Mouse (Mus musculus) MEL (cell line): ENCODE measurements at regions not wholly inside any gene's neighbourhood (a gene's known extent, or its start where the extent isn't known, plus 50 kb on each side); places are given as distances from the start of the nearest gene placed in this dataset.

Experiments
- DNase-seq: peaks from one replicate; pipeline ENCODE4 v3.0.0; 2011; ENCODE audit warnings: low read depth, low spot score
- H3K27ac ChIP-seq: 2 replicates; pipeline ENCODE4 v1.5.1; 2012; ENCODE audit warnings: low read depth, mild to moderate bottlenecking, control low read depth, low read length, moderate library complexity; ENCODE audit not compliant: control insufficient read depth
- H3K27me3 ChIP-seq, 2 experiments: fragments of 150-350 bp in 1 of 2; sonication (generic) in 1 of 2; 2 replicates each; pipeline ENCODE4 v1.6.1; 2012; ENCODE audit warnings: low read length in 2 of 2, mild to moderate bottlenecking in 2 of 2, improper control_type of control experiment in 1 of 2, moderate library complexity in 1 of 2; ENCODE audit not compliant: insufficient read depth in 2 of 2, control insufficient read depth in 1 of 2
- H3K36me3 ChIP-seq, 2 experiments: 2 replicates each; pipeline ENCODE4 v1.6.1; 2012 to 2014; ENCODE audit warnings: low read length in 2 of 2, improper control_type of control experiment in 1 of 2, inconsistent platforms in 1 of 2, mild to moderate bottlenecking in 1 of 2; ENCODE audit not compliant: insufficient read depth in 2 of 2, control insufficient read depth in 1 of 2
- H3K4me1 ChIP-seq, 2 experiments: fragments of 150-350 bp in 1 of 2; sonication (generic) in 1 of 2; 2 replicates each; pipeline ENCODE4 v1.6.1; 2012; ENCODE audit warnings: low read length in 2 of 2, improper control_type of control experiment in 1 of 2, mild to moderate bottlenecking in 1 of 2; ENCODE audit not compliant: insufficient read depth in 2 of 2, control insufficient read depth in 1 of 2
- H3K4me3 ChIP-seq, 2 experiments: fragments of 150-350 bp in 1 of 2; sonication (generic) in 1 of 2; 2 replicates each; pipeline ENCODE4 v1.5.1; 2012; ENCODE audit warnings: low read depth in 2 of 2, low read length in 2 of 2, mild to moderate bottlenecking in 2 of 2, moderate library complexity in 2 of 2, control low read depth in 1 of 2, improper control_type of control experiment in 1 of 2; ENCODE audit not compliant: control insufficient read depth in 1 of 2, insufficient read depth in 1 of 2
- H3K79me2 ChIP-seq: 2 replicates; pipeline ENCODE4 v1.6.1; 2012; ENCODE audit warnings: mild to moderate bottlenecking, low read length, moderate library complexity; ENCODE audit not compliant: control insufficient read depth, poor library complexity, insufficient read depth
- H3K9ac ChIP-seq: 2 replicates; pipeline ENCODE4 v1.6.1; 2012; ENCODE audit warnings: low read depth, mild to moderate bottlenecking, control low read depth, low read length, moderate library complexity; ENCODE audit not compliant: control insufficient read depth, poor library complexity, severe bottlenecking
- H3K9me3 ChIP-seq: fragments of 150-350 bp; sonication (generic); replicated peaks from 2 replicates; pipeline ENCODE4 v1.6.1; 2012; ENCODE audit warnings: mild to moderate bottlenecking, low read length, improper control_type of control experiment, moderate library complexity; ENCODE audit not compliant: insufficient read depth
- CTCF ChIP-seq, 3 experiments: IDR thresholded peaks in 2 of 3; conservative IDR thresholded peaks in 1 of 3; 2 replicates each; pipeline ENCODE4 v1.5.1; 2011 to 2012; ENCODE audit warnings: low read length in 3 of 3, low read depth in 2 of 3, mild to moderate bottlenecking in 2 of 3, improper control_type of control experiment in 1 of 3, inconsistent platforms in 1 of 3, mixed read lengths in 1 of 3, moderate library complexity in 1 of 3; ENCODE audit not compliant: control insufficient read depth in 1 of 3, insufficient read depth in 1 of 3, poor library complexity in 1 of 3, severe bottlenecking in 1 of 3
- E2F4 ChIP-seq: IDR thresholded peaks from 2 replicates; pipeline ENCODE4 v1.6.1; 2011; ENCODE audit warnings: low read depth, low read length, improper control_type of control experiment, borderline replicate concordance
- ELF1 ChIP-seq: IDR thresholded peaks from 2 replicates; pipeline ENCODE4 v1.6.1; 2014; ENCODE audit warnings: low read depth, mild to moderate bottlenecking, inconsistent platforms, low read length, improper control_type of control experiment, moderate library complexity
- EP300 ChIP-seq, 2 experiments: IDR thresholded peaks; 2 replicates each; pipeline ENCODE4 v1.6.1; 2011; ENCODE audit warnings: improper control_type of control experiment in 2 of 2, low read length in 2 of 2, low read depth in 1 of 2, mild to moderate bottlenecking in 1 of 2
- GABPA ChIP-seq: IDR thresholded peaks from 2 replicates; pipeline ENCODE4 v1.6.1; 2012; ENCODE audit warnings: low read depth, mild to moderate bottlenecking, inconsistent platforms, low read length, improper control_type of control experiment, moderate library complexity
- GATA1 ChIP-seq: IDR thresholded peaks from 2 replicates; pipeline ENCODE4 v1.6.1; 2011; ENCODE audit warnings: low read depth, low read length, improper control_type of control experiment
- JUND ChIP-seq: IDR thresholded peaks from 2 replicates; pipeline ENCODE4 v1.6.1; 2011; ENCODE audit warnings: low read depth, mild to moderate bottlenecking, improper control_type of control experiment, low read length
- KAT2A ChIP-seq: conservative IDR thresholded peaks from 2 replicates; pipeline ENCODE4 v1.6.1; 2012; ENCODE audit warnings: low read depth, low read length, improper control_type of control experiment, inconsistent platforms
- MAFK ChIP-seq: IDR thresholded peaks from 2 replicates; pipeline ENCODE4 v1.6.1; 2011; ENCODE audit warnings: low read depth, mild to moderate bottlenecking, low read length, improper control_type of control experiment, borderline replicate concordance
- MAX ChIP-seq: IDR thresholded peaks from 2 replicates; pipeline ENCODE4 v1.6.1; 2011; ENCODE audit warnings: low read length, improper control_type of control experiment
- MAZ ChIP-seq: IDR thresholded peaks from 2 replicates; pipeline ENCODE4 v1.6.1; 2012; ENCODE audit warnings: low read depth, mild to moderate bottlenecking, inconsistent platforms, low read length, improper control_type of control experiment
- MEF2A ChIP-seq: IDR thresholded peaks from 2 replicates; pipeline ENCODE4 v1.6.1; 2014; ENCODE audit warnings: low read depth, mild to moderate bottlenecking, inconsistent platforms, low read length, improper control_type of control experiment; ENCODE audit not compliant: poor library complexity, insufficient replicate concordance, severe bottlenecking; ENCODE audit errors: extremely low read depth
- MYB ChIP-seq: IDR thresholded peaks from 2 replicates; pipeline ENCODE4 v1.6.1; 2011; ENCODE audit warnings: mild to moderate bottlenecking, low read depth, low read length, improper control_type of control experiment
- MYC ChIP-seq: IDR thresholded peaks from 2 replicates; pipeline ENCODE4 v1.6.1; 2011; ENCODE audit warnings: low read depth, mild to moderate bottlenecking, low read length, improper control_type of control experiment, moderate library complexity
- NELFE ChIP-seq: IDR thresholded peaks from 2 replicates; pipeline ENCODE4 v1.6.1; 2011; ENCODE audit warnings: low read depth, low read length, improper control_type of control experiment
- NRF1 ChIP-seq: IDR thresholded peaks from 2 replicates; pipeline ENCODE4 v1.6.1; 2014; ENCODE audit warnings: low read depth, mild to moderate bottlenecking, inconsistent platforms, low read length, improper control_type of control experiment, moderate library complexity; ENCODE audit not compliant: poor library complexity, insufficient read depth, severe bottlenecking
- POLR2AphosphoS5 ChIP-seq: IDR thresholded peaks from 2 replicates; pipeline ENCODE4 v1.6.1; 2012; ENCODE audit warnings: low read depth, borderline replicate concordance, mild to moderate bottlenecking, inconsistent platforms, low read length, moderate library complexity, mixed read lengths
- SIN3A ChIP-seq: IDR thresholded peaks from 2 replicates; pipeline ENCODE4 v1.6.1; 2012; ENCODE audit warnings: low read length, improper control_type of control experiment, inconsistent platforms
- TAL1 ChIP-seq: IDR thresholded peaks from 2 replicates; pipeline ENCODE4 v1.6.1; 2012; ENCODE audit warnings: mild to moderate bottlenecking, inconsistent platforms, low read length, moderate library complexity, mixed read lengths
- TBP ChIP-seq: IDR thresholded peaks from 2 replicates; pipeline ENCODE4 v1.8.0; 2011; ENCODE audit warnings: low read depth, low read length, improper control_type of control experiment
- UBTF ChIP-seq: IDR thresholded peaks from 2 replicates; pipeline ENCODE4 v1.6.1; 2012; ENCODE audit warnings: low read depth, mild to moderate bottlenecking, inconsistent platforms, low read length, improper control_type of control experiment, moderate library complexity, borderline replicate concordance; ENCODE audit not compliant: insufficient read depth
- USF2 ChIP-seq, 2 experiments: IDR thresholded peaks; 2 replicates each; pipeline ENCODE4 v1.6.1; 2011 to 2012; ENCODE audit warnings: improper control_type of control experiment in 2 of 2, low read length in 2 of 2, borderline replicate concordance in 1 of 2, inconsistent platforms in 1 of 2, low read depth in 1 of 2, mild to moderate bottlenecking in 1 of 2; ENCODE audit not compliant: insufficient read depth in 1 of 2
- ZC3H11A ChIP-seq: IDR thresholded peaks from 2 replicates; pipeline ENCODE4 v1.6.1; 2012; ENCODE audit warnings: low read depth, mild to moderate bottlenecking, inconsistent platforms, low read length, improper control_type of control experiment
- ZMIZ1 ChIP-seq: IDR thresholded peaks from 2 replicates; pipeline ENCODE4 v1.6.1; 2012; ENCODE audit warnings: low read depth, mild to moderate bottlenecking, inconsistent platforms, low read length, improper control_type of control experiment, moderate library complexity

DNA sequence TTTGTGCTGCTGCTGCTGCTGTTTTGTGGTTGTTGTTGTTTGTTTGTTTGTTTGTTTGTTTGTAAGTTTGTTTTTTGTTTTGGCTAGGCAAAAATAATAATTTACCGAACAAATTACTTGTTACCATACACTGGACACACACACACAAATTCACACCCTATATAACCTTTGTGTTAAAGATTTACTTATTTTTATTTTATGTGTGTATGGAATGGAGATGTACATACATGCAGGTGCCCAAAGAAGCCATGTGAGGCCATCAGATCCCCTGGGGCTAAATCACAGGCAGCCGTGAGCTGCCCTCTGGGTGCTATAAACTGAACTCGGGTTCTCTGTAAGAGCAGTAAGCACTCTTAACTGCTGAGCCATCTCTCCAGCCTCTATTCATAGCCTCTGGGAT is 56.0 kb downstream of the Pttg1 start:
- no peak overlapping the region for H3K9ac ChIP-seq
- no peaks in the 10 kb centered on the region for H3K27me3 ChIP-seq
- TF ChIP-seq CTCF (IDR thresholded peaks at IDR 0.05 in 2 of 3, conservative IDR thresholded peaks at IDR 0.05 in 1 of 3; ENCODE audit: control insufficient read depth in 1 of 3, insufficient read depth in 1 of 3, low read depth in 2 of 3, low read length in 3 of 3, poor library complexity in 1 of 3, severe bottlenecking in 1 of 3) (no peak), KAT2A (no peak), TBP (no peak), ELF1 (no peak), MEF2A (no peak), MYB (no peak), SIN3A (no peak), GATA1 (no peak), NELFE (no peak), E2F4 (no peak), MAZ (no peak), ZMIZ1 (no peak), EP300 (IDR thresholded peaks at IDR 0.05; ENCODE audit: low read depth in 1 of 2, low read length in 2 of 2) (no peak), POLR2AphosphoS5 (no peak), USF2 (IDR thresholded peaks at IDR 0.05; ENCODE audit: borderline replicate concordance in 1 of 2, insufficient read depth in 1 of 2, low read depth in 1 of 2, low read length in 2 of 2) (no peak), UBTF (no peak), MAFK (no peak), TAL1 (no peak), MYC (no peak), MAX (no peak)
- H3K27ac ChIP-seq: no peak overlapping the region
- H3K79me2 ChIP-seq: no peaks in the 10 kb centered on the region
- H3K4me1 ChIP-seq: no peaks in the 10 kb centered on the region
- H3K36me3 ChIP-seq: no peaks in the 10 kb centered on the region
- H3K9me3 ChIP-seq: no peaks in the 10 kb centered on the region
- no peak for DNase-seq
- no peak overlapping the region for H3K4me3 ChIP-seq

DNA sequence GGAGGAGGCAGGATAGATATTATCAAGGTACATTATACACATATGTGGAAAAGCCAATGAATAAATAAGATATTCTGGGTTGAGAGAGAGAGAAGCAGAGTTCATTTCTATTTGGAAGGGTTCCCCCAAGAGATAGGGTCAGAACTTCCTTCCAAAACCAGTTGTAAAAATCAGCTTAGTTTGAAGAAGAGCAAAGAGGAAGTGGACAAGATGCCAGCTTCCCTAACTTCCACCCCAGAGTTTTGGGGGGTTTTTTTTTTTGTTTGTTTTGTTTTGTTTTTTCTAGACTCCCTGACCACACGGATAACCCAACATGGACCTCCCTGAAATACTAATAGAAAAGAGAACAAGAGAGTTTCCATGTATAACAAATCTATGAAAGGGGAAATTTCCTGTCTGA is 57.7 kb downstream of the Pttg1 start:
- TF ChIP-seq E2F4 (no peak), MYB (no peak), ZC3H11A (no peak), KAT2A (no peak), ELF1 (no peak), UBTF (no peak), SIN3A (no peak), NRF1 (no peak), GABPA (no peak), JUND (no peak), TAL1 (no peak), ZMIZ1 (no peak)
- Histone ChIP-seq H3K4me3 (no peak overlapping the region), H3K79me2 (no peaks in the 10 kb centered on the region), H3K36me3 (no peaks in the 10 kb centered on the region), H3K4me1 (no peaks in the 10 kb centered on the region), H3K9ac (no peak overlapping the region), H3K27ac (no peak overlapping the region), H3K27me3 (no peaks in the 10 kb centered on the region), H3K9me3 (no peaks in the 10 kb centered on the region)
- no peak for DNase-seq
